Mouse (Mus musculus) cerebellum, postnatal 36 days (tissue): ENCODE results near the gene Fscn3.
A peak's percentile ranks its signal among the peaks of the same experiment; 100 is the strongest.

Experiments
- DNase-seq, 2 experiments: peaks; one replicate each; pipeline ENCODE4 v3.0.0; 2021 to 2022; ENCODE audit warnings: mixed read lengths in 2 of 2

The Fscn3 gene

DNA sequence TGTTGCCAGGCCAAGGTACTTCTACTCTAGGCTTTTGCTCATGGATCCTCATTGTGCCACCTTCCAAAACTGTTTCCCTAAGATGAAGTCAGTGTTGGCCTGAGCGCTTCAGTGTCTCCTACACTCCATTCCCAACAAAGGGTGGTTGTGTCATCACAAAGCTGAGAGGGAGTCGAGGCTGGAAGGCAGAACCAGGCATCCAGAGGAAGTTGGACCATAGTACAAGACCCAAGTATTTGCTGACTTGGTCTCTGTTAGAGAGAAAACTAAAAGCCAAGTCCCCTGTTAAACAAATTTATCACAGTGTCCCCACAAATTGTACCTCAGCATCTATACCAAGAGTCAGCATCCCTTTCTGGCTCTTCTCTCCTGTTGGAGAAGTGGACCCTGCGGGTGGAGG lies 701 bp downstream of the Fscn3 start, which contains the start of gene Gcc1:
Gcc1 (minus strand) TSS at position 101 of the 400 bp plus-strand sequence.
- no peak for DNase-seq

DNA sequence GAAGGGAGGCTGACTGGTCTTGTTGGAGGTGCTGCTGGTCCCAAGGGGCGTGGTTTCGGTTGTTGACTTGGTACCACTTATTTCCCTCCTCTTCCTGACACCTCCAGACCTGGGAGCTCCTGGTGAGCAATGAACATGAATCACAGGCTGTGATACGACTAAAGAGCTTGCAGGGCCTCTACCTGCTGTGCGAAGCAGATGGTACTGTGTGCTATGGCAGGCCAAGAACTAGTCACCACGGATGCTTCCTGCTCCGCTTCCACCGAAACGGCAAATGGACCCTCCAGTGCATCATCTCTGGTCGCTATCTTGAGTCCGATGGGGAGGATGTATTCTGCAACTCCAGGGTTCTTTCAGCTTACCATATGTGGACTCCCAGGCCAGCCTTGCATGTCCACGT lies 2.3 kb downstream of the Fscn3 start:
- DNase-seq, result peak; percentile 57 to 63

DNA sequence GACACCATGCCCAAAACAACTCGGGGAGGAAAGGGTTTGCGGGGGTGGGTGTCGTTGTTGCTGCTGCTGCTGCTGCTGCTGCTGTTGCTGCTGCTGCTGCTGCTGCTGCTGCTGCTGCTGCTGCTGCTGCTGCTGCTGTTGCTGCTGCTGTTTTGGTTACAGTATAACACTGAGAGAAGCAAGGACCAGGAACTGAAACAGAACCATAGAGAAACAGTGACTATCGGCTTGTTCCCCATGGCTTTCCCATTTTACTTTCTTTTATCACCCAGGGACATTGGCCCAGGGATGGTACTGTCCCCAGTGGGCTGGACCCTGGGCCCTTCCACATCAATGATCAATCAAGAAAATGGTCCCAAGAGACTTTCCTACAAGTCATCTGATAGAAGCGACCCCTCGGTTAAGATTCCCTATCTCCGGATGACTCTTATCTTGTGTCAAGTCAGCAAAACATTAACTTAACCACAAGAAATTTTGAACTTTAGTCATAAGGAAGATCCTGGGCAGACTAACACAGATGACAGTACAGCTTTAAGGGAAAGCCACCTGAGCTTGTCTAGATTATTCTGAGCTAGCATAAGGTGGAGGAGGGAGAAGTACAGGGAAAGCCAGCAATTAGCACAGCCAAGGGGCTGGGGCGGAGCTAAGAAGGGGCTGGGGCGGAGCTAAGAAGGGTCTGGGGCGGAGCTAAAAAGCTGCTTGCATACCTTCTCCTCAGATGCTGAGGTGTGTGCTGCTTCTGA lies 3.4 kb downstream of the Fscn3 start:
- DNase-seq, result no peak

DNA sequence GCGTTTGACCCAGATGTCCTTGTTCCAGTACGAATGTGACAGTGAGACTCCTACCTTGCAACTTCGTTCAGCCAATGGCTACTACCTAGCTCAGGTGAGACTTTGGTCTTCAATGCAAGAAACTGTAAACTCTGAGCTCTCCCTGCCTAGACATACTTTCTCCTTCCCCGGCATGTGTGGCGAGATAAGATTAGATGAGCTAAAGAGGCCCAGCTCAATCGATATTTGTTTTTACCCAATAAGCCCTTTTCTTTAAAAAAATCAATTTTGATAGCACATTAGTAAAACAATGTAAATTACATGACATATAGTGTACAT lies 3.9 kb downstream of the Fscn3 start:
- DNase-seq, result no peak

DNA sequence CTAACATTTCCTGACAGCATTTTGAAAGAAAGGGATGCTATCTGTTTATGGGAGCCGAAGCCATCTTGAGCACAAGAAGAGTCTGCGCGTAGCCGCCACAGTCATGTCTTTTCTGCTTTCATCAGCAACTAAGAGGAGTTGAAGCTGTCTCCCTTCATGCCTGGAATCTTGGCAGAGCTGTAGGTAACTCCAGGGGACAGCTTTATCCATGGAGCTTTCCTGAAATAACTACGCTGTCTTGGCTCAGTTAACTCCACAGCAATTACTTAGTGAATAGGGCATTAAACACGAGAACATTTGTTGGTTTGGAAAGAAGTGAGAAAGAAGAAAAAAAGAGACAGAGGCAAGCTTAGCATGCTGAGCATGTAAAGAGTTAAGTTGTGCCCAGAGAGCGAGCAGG lies 20.3 kb downstream of the Fscn3 start:
- DNase-seq, result no peak

DNA sequence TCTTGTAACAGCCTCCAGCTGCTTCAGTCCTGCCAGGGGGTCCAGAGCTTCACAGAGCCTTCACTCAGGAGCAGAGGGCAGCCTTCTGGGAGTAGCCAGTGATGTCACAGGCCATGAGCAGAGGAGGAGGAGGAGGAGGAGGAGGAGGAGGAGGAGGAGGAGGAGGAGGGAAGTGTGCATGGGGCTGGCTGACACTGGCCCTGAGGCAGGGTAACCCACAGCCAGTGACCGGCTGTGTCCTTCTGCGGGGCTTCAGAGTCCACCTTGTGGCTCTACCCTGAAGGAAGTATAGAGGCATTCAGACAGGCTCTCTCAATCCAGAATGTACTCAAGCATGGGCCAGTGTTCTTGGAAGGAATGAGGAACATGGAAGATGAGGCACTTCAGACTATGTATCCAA lies 21.7 kb downstream of the Fscn3 start, which contains the start of gene Pax4:
Pax4 (minus strand) TSS at position 101 of the 400 bp plus-strand sequence.
- DNase-seq, result no peak

DNA sequence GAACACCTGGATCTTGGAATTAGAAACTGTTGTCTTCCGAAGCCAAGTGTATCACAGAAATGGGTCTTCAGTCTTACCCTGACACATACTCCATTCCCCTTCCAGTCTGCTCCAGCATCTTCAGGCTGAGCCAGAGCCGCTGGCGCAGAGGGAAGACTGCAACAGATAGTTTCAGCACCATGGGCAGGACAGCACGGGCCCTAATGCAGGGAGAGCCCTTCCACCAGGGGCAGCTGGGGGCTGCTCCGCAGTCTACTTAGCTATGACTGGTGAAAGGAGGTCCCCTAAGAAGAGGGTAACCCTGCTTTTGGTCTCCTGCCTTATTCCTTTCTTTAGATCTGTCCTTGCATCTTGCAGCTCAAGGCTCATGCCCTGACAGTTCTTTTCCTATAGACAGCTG lies 22.9 kb downstream of the Fscn3 start:
- no peak for DNase-seq

DNA sequence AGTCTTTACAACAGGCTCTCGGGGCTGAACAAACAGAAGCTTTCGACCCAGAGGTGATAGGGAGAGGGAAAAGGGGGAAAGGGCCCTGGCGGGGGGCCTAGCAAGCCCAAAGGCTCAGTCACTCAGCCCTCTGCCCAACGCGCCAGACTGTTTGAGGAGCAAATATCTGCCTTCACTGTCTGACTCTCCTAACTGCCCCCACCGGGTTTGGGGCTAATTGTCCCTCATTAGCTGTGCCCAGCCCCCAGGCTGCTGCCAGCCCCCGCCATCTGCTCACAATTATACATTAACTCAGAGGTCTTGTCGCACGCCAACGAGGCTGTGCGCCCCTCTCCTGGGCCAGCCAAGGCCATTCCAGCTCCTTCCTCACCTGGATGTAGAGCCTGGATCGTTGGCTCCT lies 23.4 kb downstream of the Fscn3 start:
- no peak for DNase-seq

DNA sequence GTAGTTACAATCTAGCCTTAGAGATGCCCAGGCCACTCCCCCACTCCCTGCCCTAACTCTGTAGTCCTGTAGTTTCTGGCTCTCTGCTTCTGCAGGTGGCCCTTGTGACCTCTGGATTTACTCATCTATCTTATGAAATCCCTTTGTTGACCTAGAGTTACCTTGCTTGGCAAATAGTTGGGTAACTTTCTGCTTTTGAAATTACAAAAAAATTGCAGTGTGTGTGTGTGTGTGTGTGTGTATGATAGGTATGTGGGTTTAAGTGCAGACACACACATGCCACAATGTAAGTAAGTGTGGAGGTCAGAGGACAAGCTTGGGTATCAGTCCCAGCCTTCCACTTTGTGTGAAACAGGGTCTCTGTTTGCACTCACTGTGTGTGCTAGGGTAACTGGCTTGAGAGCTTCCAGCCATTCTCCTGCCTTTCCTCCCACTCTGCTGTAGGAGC lies 31.7 kb downstream of the Fscn3 start:
- DNase-seq, result no peak

DNA sequence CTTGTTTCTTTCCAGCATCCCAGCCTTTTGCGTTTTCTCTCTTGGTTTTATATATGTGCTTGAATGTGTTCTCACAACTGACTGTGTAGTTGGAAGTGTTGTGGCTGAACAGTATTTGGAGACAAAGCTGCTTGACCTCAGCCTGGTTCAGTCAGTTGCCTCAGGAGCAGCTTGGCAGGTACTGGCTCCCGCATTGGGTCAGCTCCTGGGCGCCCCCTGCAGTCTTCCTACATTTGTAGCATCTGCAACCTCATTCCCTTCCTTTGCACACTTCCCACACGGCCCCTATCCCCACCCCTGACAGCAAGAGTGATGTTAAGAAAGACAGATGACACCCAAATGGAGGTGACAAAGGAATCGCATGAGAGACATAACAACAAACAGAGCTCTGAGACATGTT lies 32.9 kb downstream of the Fscn3 start:
- peak; percentile 87 for DNase-seq

DNA sequence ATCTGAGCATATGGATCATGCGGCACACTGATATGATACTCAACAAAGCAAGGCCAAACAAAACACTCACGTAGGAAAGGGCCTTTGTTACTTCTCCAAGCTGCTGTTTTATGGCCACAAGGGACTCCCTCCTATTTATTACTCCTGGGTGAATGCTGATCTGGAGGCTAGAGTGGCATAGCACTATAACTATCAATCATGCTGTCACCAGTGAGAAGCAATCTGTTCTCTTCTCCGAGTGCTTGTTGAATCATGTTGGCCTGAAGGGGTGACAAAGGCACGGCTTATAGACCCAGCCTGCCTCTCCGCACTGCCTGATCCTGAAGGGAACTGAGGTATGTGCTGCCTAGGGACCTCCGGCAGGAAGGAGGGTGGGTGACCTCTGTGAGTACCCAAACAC lies 37.0 kb downstream of the Fscn3 start:
- DNase-seq, result no peak

DNA sequence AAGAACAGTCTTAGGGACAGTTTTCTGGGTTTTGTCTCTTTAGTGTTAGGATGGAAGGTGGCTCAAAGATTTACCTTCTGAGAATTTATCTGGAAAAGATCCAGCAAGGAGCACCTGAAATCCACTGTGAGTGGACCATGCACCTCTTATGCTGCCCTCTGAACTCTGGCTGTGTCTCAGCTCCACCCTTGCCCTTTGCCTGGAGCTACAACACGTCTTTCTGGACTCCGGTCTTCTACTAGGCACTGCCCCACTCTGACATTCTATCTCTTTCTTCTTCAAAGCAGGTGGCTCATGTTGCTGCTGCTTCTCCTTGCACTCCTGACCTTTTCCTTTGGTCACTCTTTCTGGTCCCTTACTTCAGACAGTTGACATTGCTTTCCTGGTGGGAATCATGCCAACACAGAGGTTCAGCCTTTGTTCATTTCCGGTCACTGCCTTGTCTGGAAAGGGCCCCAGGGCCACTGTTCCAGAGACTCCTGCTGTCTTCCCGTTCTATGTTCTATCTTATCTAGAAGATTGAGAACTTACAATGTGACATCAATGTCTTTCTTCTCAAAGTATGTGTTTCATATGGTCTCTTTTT lies 42.5 kb downstream of the Fscn3 start:
- no peak for DNase-seq

DNA sequence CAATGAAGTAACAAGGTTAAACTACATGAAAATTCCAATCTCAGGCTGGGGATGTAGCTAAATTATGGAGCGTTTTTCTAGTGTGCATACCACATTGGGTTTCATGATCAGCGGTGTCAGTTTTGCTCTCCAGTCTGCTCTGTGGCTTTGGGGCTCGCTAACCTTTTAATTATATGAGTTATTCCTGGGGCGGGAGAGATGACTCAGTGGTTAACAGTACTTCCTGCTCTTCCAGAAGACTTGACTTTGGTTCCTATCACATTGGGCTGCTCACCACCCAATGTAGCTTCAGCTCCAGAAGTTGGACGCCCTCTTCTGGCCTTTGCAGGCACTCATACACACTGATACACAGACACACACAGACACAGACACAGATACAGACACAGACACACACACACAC lies 43.0 kb downstream of the Fscn3 start:
- DNase-seq, result no peak

DNA sequence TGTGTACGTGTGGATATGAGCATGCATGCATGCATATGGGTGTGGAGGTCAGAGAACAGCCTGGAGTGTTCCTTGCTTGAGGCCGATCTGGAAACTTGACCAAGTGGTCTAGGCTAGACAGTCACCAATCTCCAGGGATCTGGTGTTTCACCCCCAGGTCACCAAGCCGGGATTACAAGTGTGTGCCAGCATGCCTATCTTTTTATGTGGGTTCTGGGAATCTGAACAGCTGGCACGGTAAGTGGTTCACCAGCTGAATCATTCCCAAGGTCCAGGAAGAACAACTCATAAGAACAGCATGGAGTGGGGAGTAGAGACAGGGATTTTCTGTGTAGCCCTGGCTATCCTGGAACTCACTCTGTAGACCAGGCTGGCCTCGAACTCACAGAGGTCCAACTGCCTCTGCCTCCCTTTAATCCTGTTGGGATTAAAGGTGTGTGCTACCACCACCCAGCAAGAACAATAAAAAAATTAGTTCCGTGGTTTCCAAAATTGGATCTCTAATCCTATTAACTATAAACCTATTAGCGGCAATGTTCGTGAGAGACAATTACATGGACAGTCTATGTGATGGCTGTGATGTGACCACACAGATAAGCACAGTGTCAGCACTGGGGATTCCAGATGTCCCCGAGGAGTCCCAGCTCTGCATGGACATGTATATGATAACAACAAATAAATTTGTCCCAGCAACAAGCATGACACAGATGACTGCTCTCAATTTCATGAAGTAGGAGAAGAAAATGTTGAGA lies 43.9 kb downstream of the Fscn3 start:
- DNase-seq, result no peak

DNA sequence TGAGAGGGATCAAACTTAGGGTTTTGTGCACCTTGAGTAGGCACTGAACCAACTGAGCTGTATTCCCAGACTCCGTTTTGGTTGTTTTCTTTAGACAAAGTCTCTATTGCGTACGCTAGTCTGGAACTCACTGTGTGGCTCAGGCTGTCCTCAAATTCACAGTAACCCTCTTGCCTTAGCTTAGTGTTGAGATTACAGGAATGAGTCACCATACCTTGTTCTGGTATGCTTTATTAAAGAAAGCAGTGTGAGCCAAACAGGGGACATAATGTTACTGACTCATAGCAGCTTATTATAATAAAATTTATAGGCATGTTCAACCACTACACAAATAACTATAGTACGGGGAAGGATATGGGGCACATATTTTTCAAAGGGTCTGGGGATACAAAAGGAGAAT lies 46.6 kb downstream of the Fscn3 start:
- no peak for DNase-seq

DNA sequence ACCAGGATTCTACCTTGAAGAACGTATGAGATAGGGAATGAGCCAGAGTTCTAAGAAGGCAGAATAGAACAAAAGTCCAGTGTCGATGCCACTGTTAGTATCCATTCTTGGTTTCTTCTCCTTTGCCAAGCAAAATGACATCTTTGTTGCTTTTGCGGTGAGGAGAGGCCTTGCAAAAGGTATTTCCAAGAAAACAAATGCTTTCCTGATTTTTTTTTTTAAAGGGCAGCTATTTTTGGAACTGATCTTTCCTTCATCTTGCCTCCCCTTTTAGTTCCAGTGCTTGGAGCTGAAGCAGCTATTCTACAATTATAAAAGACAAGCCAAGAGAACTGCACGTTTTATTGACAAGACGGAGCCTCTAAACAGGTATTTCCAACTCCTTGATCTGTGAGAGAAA lies 47.2 kb downstream of the Fscn3 start, which contains the start of gene Snd1:
Snd1 (plus strand) TSS at position 301 of the 400 bp plus-strand sequence.
- DNase-seq, result no peak

DNA sequence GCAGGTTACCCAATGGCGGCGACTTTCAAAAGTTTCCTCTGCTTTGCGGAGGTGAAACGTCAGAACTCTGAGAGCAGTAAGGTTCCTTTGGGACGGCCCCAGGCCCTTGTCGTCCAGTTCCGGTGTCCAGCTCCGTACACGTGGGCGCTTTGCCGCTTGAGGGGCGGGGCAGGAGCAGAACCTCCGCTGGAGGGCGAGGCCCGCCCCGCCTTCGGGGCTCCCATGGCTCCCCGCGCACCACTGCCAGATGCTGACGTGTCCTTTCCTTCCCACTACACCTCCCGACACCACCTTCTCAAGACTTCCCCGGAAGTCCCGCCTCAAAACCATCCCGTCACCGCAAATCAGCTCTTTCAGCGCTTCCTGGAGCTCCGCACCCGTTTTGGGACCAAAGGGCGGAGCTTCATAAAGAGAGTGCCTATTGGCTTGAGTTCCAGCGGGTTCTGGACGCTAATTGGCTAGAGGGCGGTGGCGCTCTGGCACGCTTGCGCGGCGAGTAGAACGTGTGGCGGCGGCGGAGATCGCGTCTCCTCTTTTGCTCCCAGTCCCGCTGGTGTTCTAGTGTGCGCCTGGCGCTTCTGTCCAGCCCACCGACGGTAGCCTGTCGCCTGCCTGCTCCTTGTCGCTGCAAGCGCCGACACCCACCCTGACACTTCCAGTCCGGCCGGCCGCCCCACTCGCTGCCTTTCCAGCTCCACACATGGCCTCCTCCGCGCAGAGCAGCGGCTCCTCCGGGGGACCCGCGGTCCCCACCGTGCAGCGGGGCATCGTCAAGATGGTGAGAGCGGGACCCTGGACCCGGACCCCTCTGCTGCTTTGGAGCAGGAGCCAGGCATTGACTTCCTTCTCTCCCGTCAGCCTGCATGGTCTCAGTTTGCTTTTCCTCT lies 52.5 kb downstream of the Fscn3 start:
- DNase-seq, result peak; percentile 97

DNA sequence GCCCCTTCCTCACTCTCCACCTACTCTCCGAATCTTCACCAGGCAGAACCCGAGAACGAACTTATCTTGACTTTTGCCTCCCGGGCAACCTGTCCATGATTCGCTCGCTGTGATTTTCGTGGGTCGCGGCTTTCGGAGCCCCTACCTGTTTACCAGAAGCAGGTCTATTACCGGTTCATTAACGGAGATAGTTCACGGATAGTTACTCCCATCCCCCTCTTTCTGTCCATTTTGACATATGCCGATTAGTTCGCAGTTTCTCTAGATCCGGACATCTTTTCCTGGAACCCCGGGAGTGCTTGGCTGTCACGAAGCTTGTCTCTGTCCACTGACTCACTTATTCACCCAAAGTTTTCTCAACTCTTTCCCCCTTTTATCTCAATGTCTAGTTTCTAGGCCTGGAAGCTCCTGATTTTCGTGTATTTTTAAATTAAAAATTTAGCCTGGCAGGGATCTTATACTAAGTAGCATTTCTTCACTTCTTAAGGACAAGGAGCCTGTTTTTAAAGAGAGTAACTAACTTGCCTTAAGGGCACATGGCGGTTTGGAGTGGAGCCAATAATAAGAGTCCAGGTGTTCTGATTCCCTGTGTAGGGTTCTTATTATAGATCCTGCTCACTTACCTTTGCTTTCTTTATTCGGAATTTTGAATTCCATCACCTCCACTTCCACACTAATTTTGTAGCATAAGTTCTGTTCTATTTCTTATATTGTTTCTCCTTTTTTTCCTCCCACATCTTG lies 53.3 kb downstream of the Fscn3 start:
- DNase-seq, result no peak

DNA sequence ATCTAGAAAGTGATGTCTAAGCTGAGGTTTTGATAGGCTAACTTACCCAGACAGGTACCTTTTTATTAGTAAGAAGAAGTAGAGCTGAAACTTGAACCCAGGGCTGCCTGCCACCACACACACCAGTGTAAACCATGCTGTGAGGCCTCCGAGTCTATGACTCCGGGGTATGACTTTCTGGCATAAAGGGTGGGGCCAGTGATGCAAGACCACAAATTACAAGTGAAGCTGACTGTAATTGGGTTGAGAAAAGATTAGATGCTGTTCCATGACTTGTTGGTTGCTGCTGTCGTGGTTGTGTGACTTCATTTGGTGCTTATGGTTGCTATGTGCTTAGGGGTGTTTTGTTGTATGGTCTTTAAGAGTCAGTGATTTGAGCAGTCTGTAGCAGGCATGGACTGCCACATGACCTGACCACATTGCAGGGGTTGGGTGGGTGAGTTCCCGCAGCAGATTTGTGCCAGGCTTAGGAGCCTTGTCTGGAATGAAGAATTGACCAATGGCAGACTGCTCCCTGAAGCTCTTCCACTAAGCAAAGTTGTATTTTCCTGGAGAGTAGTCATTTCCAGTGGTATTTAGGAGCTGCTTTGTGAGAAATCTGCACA lies 55.2 kb downstream of the Fscn3 start:
- DNase-seq, result no peak

DNA sequence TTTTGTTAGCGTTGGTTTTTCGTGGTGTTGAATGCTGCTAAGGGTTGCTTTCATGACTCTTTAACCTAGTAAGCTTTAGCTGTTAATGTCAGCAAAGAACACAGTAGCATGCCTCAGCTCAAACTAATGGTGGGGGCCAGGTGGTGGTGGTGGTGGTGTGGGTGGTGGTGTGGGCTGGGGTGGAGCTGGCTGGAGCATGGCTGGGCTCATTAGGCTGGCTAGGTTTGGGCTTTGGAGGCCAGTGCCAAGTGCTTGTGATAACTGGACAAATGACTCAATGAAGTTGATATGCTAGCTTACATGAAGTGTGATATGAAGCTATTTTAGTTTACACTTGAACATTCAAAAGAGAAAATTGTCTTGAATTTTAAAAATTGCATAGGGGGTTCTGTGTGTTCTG lies 58.4 kb downstream of the Fscn3 start:
- no peak for DNase-seq

DNA sequence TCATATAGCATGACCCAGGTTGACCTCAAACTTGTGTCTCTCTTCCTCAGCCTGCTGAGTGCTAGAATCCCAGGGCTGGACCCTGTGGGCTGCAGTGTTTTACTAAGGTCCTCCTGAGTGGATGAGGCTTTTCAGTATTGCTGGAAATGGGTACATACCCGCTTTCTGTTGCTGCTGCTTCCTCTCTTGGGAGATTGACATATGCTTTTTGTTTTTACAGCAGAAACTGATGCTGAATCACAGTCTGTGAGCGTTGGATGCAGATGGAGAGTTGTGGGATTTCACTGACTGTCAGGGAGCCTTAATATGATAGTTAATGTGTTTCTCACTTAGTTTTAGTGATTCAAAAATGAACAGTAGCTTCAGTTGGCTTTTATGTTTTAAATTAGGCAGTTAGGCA lies 58.9 kb downstream of the Fscn3 start:
- DNase-seq, result no peak

DNA sequence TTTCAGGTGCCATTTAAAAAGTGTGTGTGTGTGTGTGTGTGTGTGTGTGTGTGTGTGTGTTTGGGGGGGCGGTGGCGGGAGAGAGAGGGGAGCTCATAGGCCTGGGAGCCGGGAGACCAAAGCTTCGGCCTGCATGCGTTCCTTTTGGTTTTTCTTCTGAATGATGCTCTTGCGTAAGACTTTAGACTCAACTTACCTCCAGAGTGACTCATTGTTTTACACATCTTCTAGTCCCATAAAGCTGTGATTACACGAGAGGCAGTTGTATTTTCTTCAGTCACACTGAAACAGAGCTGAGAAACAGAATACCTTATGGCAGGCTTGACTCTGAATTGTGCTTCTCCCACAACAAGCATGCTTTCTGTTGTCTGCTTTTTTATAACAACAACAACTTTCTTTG lies 59.3 kb downstream of the Fscn3 start:
- DNase-seq, result no peak
